Mouse (Mus musculus): ENCODE data around the gene Adgrg6. TPM values are rescaled to one million over a fixed set of nuclear protein-coding genes. Genes with fewer than 3 reads are reported as not detected.

The Adgrg6 gene
- 1.0 and 1.2 TPM in 2 replicates for polyA plus RNA-seq (2015; fragmentation: Nextera tagmentation; extraction: Ambion mirVana)

DNA sequence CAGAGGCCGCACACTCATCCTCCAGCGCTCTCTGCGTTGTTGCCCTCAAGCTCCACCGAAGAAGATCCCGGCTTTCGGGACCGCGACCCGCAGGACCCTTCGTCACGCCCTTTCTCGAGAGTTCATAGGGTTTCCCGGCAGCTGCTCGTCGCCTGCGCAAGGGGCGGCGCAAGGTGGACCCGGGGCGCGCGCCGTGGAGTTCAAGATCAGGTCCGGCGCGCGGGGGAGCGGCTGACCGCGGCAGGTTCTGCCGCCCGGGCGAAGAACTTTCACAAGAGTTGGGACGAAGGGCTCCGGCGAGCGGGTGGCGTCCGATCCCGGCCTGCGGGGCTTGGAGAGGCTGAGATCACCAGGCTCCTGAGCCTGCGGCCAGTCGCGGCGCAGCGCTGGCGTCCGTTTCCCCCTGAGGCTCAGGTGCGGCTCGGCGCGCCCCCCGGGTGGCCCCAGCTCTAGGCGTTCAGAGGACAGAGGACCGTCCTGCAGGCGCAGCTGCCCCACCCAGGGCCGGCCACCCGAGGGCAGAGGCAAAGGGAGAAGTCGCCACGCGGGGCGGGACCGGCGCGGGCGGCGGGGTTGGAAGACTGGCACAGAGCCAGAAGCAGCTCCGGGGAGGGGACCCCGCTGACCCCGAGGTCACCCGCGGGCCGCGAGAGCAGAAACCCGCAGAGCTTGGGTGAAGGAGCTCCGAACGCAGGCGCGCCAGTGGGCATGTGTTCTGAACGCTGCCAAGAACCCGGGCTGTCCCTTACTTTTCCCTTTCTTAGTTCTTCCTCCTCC, at the start of gene Adgrg6:
Gene Adgrg6 (minus strand): TSS at position 719 of the 777 bp plus-strand sequence.
- WGBS = under 1% methylated on average over 80 of the region's 81 CpGs
- Histone ChIP-seq H3K4me2 (replicated peaks; ENCODE audit: low read depth) (peak within 1 kb of the TSS; percentile 99), H3K27me3 (replicated peaks; ENCODE audit: control insufficient read depth, insufficient read depth, low read length) (peaks cover 5% of the 10 kb centered on the region; the same call in 1 of the 2 replicates), H3K36me3 (ENCODE audit: control insufficient read depth, insufficient read depth) (no peaks in the 10 kb centered on the region), H3K9me3 (ENCODE audit: control insufficient read depth) (no peaks in the 10 kb centered on the region), H3K4me3 (ENCODE audit: low read depth, low read length) (peak within 1 kb of the TSS; percentile 59), H3K27ac (ENCODE audit: low read depth, low read length) (no peak within 1 kb of the TSS), H3K4me1 (replicated peaks; ENCODE audit: control insufficient read depth, insufficient read depth, low read length) (no peaks in the 10 kb centered on the region), H3K9ac (ENCODE audit: low read depth, low read length) (peak within 1 kb of the TSS; percentile 27)
- TF ChIP-seq CTCF (IDR thresholded peaks at IDR 0.05; ENCODE audit: low read depth) = 0 out of 2 replicates have a peak, but pooled peaks have one; percentile 13
- ATAC-seq = peak; percentile 73

DNA sequence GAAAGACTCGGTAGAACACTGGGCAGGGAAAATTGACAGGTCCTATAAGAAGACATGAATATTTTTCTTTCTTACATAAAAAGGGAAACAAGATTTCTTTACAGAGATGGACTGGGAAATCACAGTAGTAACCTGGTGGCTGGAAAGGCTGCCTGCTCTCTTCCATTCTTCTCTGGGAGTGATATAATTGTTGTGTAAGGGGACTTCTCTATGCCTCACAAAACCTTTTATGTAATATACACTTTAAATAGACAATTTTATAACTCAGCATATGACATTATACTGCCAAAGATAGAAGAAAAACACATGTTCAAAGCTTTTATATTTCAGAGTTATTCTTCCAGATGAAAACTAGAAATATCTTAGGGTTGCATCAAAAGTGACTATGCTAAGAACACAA, 46.8 kb upstream of the Adgrg6 start:
- no peak overlapping the region for H3K27ac ChIP-seq (ENCODE audit: low read depth, low read length)
- H3K9me3 ChIP-seq (ENCODE audit: control insufficient read depth) = no peaks in the 10 kb centered on the region
- H3K27me3 ChIP-seq (replicated peaks; ENCODE audit: control insufficient read depth, insufficient read depth, low read length) = no peaks in the 10 kb centered on the region
- no peaks in the 10 kb centered on the region for H3K4me1 ChIP-seq (replicated peaks; ENCODE audit: control insufficient read depth, insufficient read depth, low read length)
- no peak overlapping the region for H3K9ac ChIP-seq (ENCODE audit: low read depth, low read length)
- H3K36me3 ChIP-seq (ENCODE audit: control insufficient read depth, insufficient read depth) = no peaks in the 10 kb centered on the region
- no peak overlapping the region for H3K4me2 ChIP-seq (replicated peaks; ENCODE audit: low read depth)
- WGBS = 88% methylated on average over 1 of the region's 1 CpGs
- ATAC-seq = no peak
- no peak overlapping the region for H3K4me3 ChIP-seq (ENCODE audit: low read depth, low read length)
- TF ChIP-seq CTCF (IDR thresholded peaks at IDR 0.05; ENCODE audit: low read depth) = no peak

DNA sequence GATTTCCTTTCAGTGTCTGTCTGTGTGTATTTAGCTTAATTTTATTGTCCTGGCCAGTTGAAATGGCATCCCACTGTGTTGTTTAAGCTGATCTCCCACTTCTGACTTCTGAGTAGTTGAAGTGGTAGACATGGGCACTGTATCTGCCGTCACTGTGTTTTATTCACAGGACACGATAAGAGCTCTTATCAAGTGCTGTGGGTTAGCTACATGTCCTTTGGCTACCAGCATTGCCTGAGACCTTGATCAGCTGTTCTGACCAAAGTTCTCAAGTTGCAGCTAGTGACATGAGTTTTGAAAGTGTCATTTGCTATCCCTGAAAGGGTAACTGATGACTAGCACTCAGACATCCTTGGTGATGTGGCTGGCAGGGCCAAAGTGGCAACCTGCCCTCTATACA, 45.4 kb upstream of the Adgrg6 start:
- H3K27me3 ChIP-seq (replicated peaks; ENCODE audit: control insufficient read depth, insufficient read depth, low read length) = no peaks in the 10 kb centered on the region
- no peak overlapping the region for H3K9ac ChIP-seq (ENCODE audit: low read depth, low read length)
- H3K4me3 ChIP-seq (ENCODE audit: low read depth, low read length) = no peak overlapping the region
- H3K4me2 ChIP-seq (replicated peaks; ENCODE audit: low read depth) = no peak overlapping the region
- no peaks in the 10 kb centered on the region for H3K9me3 ChIP-seq (ENCODE audit: control insufficient read depth)
- ATAC-seq = no peak
- H3K27ac ChIP-seq (ENCODE audit: low read depth, low read length) = no peak overlapping the region
- no peaks in the 10 kb centered on the region for H3K36me3 ChIP-seq (ENCODE audit: control insufficient read depth, insufficient read depth)
- no peak for TF ChIP-seq CTCF (IDR thresholded peaks at IDR 0.05; ENCODE audit: low read depth)
- WGBS = 82% methylated on average over 2 of the region's 2 CpGs
- no peaks in the 10 kb centered on the region for H3K4me1 ChIP-seq (replicated peaks; ENCODE audit: control insufficient read depth, insufficient read depth, low read length)

DNA sequence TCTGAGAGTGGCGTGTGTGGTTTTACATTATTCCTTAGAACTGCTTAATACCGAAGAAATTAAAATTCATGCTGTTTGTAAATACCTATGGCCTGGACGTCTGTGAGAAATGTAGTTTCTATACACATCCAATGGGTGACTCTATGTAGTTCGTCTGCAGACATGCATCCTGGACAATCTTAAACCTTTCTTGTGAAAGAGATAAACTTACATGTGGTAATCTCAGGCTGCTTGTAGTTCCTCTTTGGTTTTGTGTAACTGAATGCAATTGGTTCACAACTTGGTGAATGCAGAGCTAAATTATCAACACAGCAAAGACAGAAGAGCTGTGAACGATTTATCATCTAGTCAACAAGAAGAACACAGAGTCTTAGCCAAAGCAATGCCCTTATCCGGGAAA, 44.2 kb upstream of the Adgrg6 start:
- ATAC-seq = no peak
- H3K27ac ChIP-seq (ENCODE audit: low read depth, low read length) = no peak overlapping the region
- H3K27me3 ChIP-seq (replicated peaks; ENCODE audit: control insufficient read depth, insufficient read depth, low read length) = no peaks in the 10 kb centered on the region
- H3K4me1 ChIP-seq (replicated peaks; ENCODE audit: control insufficient read depth, insufficient read depth, low read length) = no peaks in the 10 kb centered on the region
- H3K36me3 ChIP-seq (ENCODE audit: control insufficient read depth, insufficient read depth) = no peaks in the 10 kb centered on the region
- no peaks in the 10 kb centered on the region for H3K9me3 ChIP-seq (ENCODE audit: control insufficient read depth)
- WGBS = 90% methylated on average over 6 of the region's 6 CpGs
- TF ChIP-seq CTCF (IDR thresholded peaks at IDR 0.05; ENCODE audit: low read depth) = no peak
- no peak overlapping the region for H3K4me3 ChIP-seq (ENCODE audit: low read depth, low read length)
- no peak overlapping the region for H3K9ac ChIP-seq (ENCODE audit: low read depth, low read length)
- no peak overlapping the region for H3K4me2 ChIP-seq (replicated peaks; ENCODE audit: low read depth)

DNA sequence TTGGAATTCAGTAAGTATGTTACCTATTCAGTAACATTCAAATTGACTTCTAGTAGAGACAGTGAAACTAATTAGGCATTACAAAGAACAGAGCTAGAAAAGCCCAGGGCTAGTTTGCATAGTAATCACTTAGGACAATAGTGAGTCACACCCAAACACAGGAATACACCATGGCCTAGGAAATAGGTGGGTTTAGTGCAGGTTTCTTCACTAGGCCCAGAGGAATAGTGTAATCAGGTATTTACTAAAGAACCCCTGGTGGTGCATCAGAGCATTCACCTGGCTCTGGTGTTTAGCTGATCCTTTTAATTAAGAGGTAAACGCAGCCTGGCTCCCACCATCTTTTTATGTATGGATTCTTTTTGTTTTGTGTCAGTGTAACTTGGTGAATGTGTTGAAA, 38.0 kb upstream of the Adgrg6 start:
- whole genome bisulfite sequencing = 86% methylated on average over 1 of the region's 1 CpGs
- no peaks in the 10 kb centered on the region for H3K4me1 ChIP-seq (replicated peaks; ENCODE audit: control insufficient read depth, insufficient read depth, low read length)

DNA sequence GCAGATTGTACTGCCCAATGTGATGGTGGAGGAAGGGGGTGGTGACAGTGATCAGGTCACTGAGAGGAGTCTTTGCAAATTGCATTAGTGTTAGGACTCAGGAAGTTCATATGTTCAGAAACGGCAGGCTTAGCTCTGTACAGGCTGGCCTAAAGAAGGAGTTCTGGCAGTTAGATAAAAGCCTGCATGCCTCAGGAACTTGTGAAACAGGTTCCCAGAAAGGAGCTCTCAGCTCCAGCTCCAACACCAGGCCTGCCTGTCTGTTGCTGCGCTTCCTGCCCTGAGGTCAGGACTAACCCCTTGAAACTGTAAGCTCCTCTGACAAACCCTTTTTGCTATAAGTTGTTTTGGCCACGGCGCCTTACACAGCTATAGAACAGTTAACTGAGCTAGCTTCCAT, 28.8 kb upstream of the Adgrg6 start:
- Histone ChIP-seq H3K4me2 (replicated peaks; ENCODE audit: low read depth) (no peak overlapping the region), H3K9ac (ENCODE audit: low read depth, low read length) (no peak overlapping the region), H3K4me3 (ENCODE audit: low read depth, low read length) (no peak overlapping the region), H3K9me3 (ENCODE audit: control insufficient read depth) (no peaks in the 10 kb centered on the region), H3K36me3 (ENCODE audit: control insufficient read depth, insufficient read depth) (no peaks in the 10 kb centered on the region), H3K27ac (ENCODE audit: low read depth, low read length) (no peak overlapping the region), H3K27me3 (replicated peaks; ENCODE audit: control insufficient read depth, insufficient read depth, low read length) (no peaks in the 10 kb centered on the region), H3K4me1 (replicated peaks; ENCODE audit: control insufficient read depth, insufficient read depth, low read length) (no peaks in the 10 kb centered on the region)
- no peak for ATAC-seq
- TF ChIP-seq CTCF (IDR thresholded peaks at IDR 0.05; ENCODE audit: low read depth) = no peak
- 69% methylated on average over 4 of the region's 4 CpGs for WGBS

More for the DNA sequence above, 38.0 kb upstream of the Adgrg6 start:
- Histone ChIP-seq H3K4me3 (ENCODE audit: low read depth, low read length) (no peak overlapping the region), H3K27me3 (replicated peaks; ENCODE audit: control insufficient read depth, insufficient read depth, low read length) (no peaks in the 10 kb centered on the region), H3K36me3 (ENCODE audit: control insufficient read depth, insufficient read depth) (no peaks in the 10 kb centered on the region), H3K9ac (ENCODE audit: low read depth, low read length) (no peak overlapping the region), H3K27ac (ENCODE audit: low read depth, low read length) (no peak overlapping the region), H3K9me3 (ENCODE audit: control insufficient read depth) (no peaks in the 10 kb centered on the region), H3K4me2 (replicated peaks; ENCODE audit: low read depth) (no peak overlapping the region)
- TF ChIP-seq CTCF (IDR thresholded peaks at IDR 0.05; ENCODE audit: low read depth) = no peak
- ATAC-seq = no peak

Data from intestine, postnatal 0 days (tissue).